Mouse (Mus musculus): ENCODE results near the gene Armc2.

DNA sequence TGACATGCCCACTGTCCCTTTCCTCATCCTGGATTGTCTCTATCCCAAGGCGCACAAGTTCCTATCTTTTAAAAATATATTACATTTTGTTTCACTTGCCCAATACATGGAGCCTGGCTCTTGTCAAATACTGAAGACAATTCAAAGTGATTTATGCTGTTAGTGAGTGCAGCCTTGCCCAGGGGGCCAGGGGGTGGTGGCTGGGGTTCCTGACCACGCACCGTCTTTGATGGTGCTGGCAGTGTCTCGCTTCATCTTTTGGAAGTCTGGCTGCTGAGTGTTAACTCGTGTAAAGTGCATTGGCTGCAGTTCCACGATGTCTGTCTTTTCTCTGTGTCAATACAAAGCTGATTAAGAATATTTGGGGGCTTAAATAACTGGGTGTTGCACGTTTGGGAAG lies 13.6 kb downstream of the Armc2 start:
- TF ChIP-seq MAFK (IDR thresholded peaks at IDR 0.05; ENCODE audit: insufficient read depth, low read depth, low read length) (no peak), ZNF384 (IDR thresholded peaks at IDR 0.05; ENCODE audit: low read depth, low read length) (no peak)
